Mouse (Mus musculus): ENCODE results near the gene A4gnt. TPM values are rescaled to one million over a fixed set of nuclear protein-coding genes. Genes with fewer than 3 reads are reported as not detected.

Gene A4gnt
- polyA plus RNA-seq, 1 experiment from 2014 or later, result 1.2 TPM

Other genes with a start within 250 kb of the A4gnt start
- 9.0 and 11.6 TPM in 2 replicates for gene Mras, start 175.1 kb upstream of the A4gnt start, polyA plus RNA-seq (2015; fragmentation: Nextera tagmentation; extraction: Ambion mirVana)
- gene Nme9, start 161.0 kb upstream of the A4gnt start, polyA plus RNA-seq (2015; fragmentation: Nextera tagmentation; extraction: Ambion mirVana), result 0.13 and 0.15 TPM in 2 replicates
- gene Armc8, start 43.6 kb upstream of the A4gnt start, polyA plus RNA-seq (2015; fragmentation: Nextera tagmentation; extraction: Ambion mirVana), result 23.9 and 24.9 TPM in 2 replicates
- gene Dbr1, start 36.7 kb upstream of the A4gnt start, polyA plus RNA-seq (2015; fragmentation: Nextera tagmentation; extraction: Ambion mirVana), result 26.1 and 29.0 TPM in 2 replicates
- gene Dzip1l, start 17.0 kb downstream of the A4gnt start, polyA plus RNA-seq (2015; fragmentation: Nextera tagmentation; extraction: Ambion mirVana), result 15.6 and 17.6 TPM in 2 replicates
- gene Cldn18, start 104.8 kb downstream of the A4gnt start, polyA plus RNA-seq (2015; fragmentation: Nextera tagmentation; extraction: Ambion mirVana), result 236 and 267 TPM in 2 replicates

All from stomach, embryonic 15.5 days (tissue).